Mouse (Mus musculus): ENCODE results near the gene Fbxw2.

DNA sequence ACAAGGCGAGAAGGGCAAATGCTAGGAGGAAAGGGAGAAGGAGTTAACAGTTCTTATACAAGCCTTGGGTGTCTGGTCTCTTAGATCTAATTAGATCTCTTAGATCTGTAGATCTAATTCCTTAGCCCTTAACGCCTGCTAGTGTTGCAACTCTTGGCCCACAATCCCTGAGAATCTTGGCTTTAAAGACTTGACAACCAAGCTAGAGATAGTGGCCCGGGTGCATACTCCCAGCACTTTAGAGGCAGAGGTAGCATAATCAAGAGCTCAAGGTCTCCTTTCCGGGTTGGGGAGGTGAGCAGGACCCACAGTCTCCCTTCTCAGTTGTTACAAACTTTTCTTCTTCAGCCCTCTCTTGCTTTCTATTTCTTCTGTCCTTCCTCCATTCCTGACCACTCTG lies 1.5 kb upstream of the Fbxw2 start:
- TF ChIP-seq POLR2A (IDR thresholded peaks at IDR 0.05; ENCODE audit: control insufficient read depth, low read depth, low read length) (no peak), CTCF (IDR thresholded peaks at IDR 0.05; ENCODE audit: control insufficient read depth, insufficient read depth, insufficient replicate concordance, low read depth, low read length) (no peak)
